Mouse (Mus musculus): ENCODE measurements around the gene Setd5.
A peak's percentile ranks its signal among the peaks of the same experiment; 100 is the strongest.

Setd5 gene

GRCm38 (mm10) chr6:113076686-113077516 is at the start of gene Setd5:
TSS of gene Setd5 (plus strand) at chr6:113077365.
- ATAC-seq (ENCODE audit: low TSS enrichment) = peak; percentile 78

GRCm38 (mm10) chr6:113027446-113027845 is 49.7 kb upstream of the Setd5 start:
- no peak for ATAC-seq (ENCODE audit: low TSS enrichment)

- 0 out of 2 replicates have a peak, but pooled peaks have one; percentile 2 for ATAC-seq (ENCODE audit: low TSS enrichment)
These were observed 48.2 kb upstream of the Setd5 start for GRCm38 (mm10) chr6:113029006-113029405.

- no peak for ATAC-seq (ENCODE audit: low TSS enrichment)
These were observed 46.6 kb upstream of the Setd5 start for GRCm38 (mm10) chr6:113030553-113030952.

- ATAC-seq (ENCODE audit: low TSS enrichment) = 0 out of 2 replicates have a peak, but pooled peaks have one; percentile 25
These were observed 46.0 kb upstream of the Setd5 start for GRCm38 (mm10) chr6:113030970-113031660.

GRCm38 (mm10) chr6:113032121-113032520 is 45.0 kb upstream of the Setd5 start:
- no peak for ATAC-seq (ENCODE audit: low TSS enrichment)

GRCm38 (mm10) chr6:113033185-113033584 is 44.0 kb upstream of the Setd5 start:
- ATAC-seq (ENCODE audit: low TSS enrichment) = no peak

GRCm38 (mm10) chr6:113034466-113034865 is 42.7 kb upstream of the Setd5 start:
- peak; percentile 35; the same call in 1 of the 2 replicates for ATAC-seq (ENCODE audit: low TSS enrichment)

- ATAC-seq (ENCODE audit: low TSS enrichment) = no peak
These were observed 40.5 kb upstream of the Setd5 start for GRCm38 (mm10) chr6:113036463-113037175.

- ATAC-seq (ENCODE audit: low TSS enrichment) = peak; percentile 95
These were observed 39.0 kb upstream of the Setd5 start for GRCm38 (mm10) chr6:113037946-113038734.

GRCm38 (mm10) chr6:113038735-113039058 is 38.5 kb upstream of the Setd5 start:
- no peak for ATAC-seq (ENCODE audit: low TSS enrichment)

- no peak for ATAC-seq (ENCODE audit: low TSS enrichment)
These were observed 36.8 kb upstream of the Setd5 start for GRCm38 (mm10) chr6:113040319-113040718.

- no peak for ATAC-seq (ENCODE audit: low TSS enrichment)
These were observed 35.8 kb upstream of the Setd5 start for GRCm38 (mm10) chr6:113041215-113041990.

GRCm38 (mm10) chr6:113045575-113045974 is 31.6 kb upstream of the Setd5 start:
- ATAC-seq (ENCODE audit: low TSS enrichment) = peak; percentile 52

GRCm38 (mm10) chr6:113046041-113046975 is 30.9 kb upstream of the Setd5 start, which contains the start of gene Thumpd3:
TSS of gene Thumpd3 (plus strand) at chr6:113046225.
- ATAC-seq (ENCODE audit: low TSS enrichment) = peak; percentile 97

GRCm38 (mm10) chr6:113047016-113047746 is 30.0 kb upstream of the Setd5 start:
- ATAC-seq (ENCODE audit: low TSS enrichment) = no peak

- ATAC-seq (ENCODE audit: low TSS enrichment) = no peak
These were observed 28.8 kb upstream of the Setd5 start for GRCm38 (mm10) chr6:113048371-113048770.

GRCm38 (mm10) chr6:113049159-113049558 is 28.0 kb upstream of the Setd5 start:
- ATAC-seq (ENCODE audit: low TSS enrichment) = no peak

- ATAC-seq (ENCODE audit: low TSS enrichment) = no peak
These were observed 24.2 kb upstream of the Setd5 start for GRCm38 (mm10) chr6:113052972-113053371.

All from frontal cortex, adult (tissue).